Comparison of ENCODE assay signal across 24 mouse cellular contexts in genomic region chr13:99781616-99782015, GRCm38 (mm10).
DNase-seq lines count a peak whose midpoint lies in the region; ATAC-seq and TF ChIP-seq lines count a peak whose summit lies in the region.
"Had no signal": no experiment of that assay in that cellular context is flagged by ENCODE, and none has a peak within 500 bp of the region (broad histone marks: within the 10 kb centered on the region; RNA-seq: fewer than 3 reads in every experiment).

No protein-coding gene starts in this region.

- 83% methylated on average over 4 of the region's 4 CpGs for WGBS in forebrain, embryonic 10.5 days
- WGBS in forebrain, embryonic 13.5 days = 77% methylated on average over 4 of the region's 4 CpGs
- 67% methylated on average over 4 of the region's 4 CpGs for WGBS in hindbrain, embryonic 13.5 days
- WGBS in hindbrain, postnatal 0 days = 71% methylated on average over 4 of the region's 4 CpGs
- WGBS in limb, embryonic 13.5 days = 74% methylated on average over 4 of the region's 4 CpGs
- 80% methylated on average over 4 of the region's 4 CpGs for WGBS in midbrain, embryonic 16.5 days

- H3K27me3 ChIP-seq in forebrain, embryonic 10.5 days (ENCODE audit: poor library complexity, severe bottlenecking) = 0 out of 2 replicates have a peak, but pooled peaks cover 4% of the 10 kb centered on the region
- H3K27me3 ChIP-seq in forebrain, embryonic 13.5 days = no peaks in the 10 kb centered on the region
- no peaks in the 10 kb centered on the region for H3K27me3 ChIP-seq in hindbrain, embryonic 13.5 days
- H3K27me3 ChIP-seq in hindbrain, postnatal 0 days (ENCODE audit: insufficient read depth, low read length) = no peaks in the 10 kb centered on the region
- H3K27me3 ChIP-seq in limb, embryonic 13.5 days = no peaks in the 10 kb centered on the region
- H3K27me3 ChIP-seq in midbrain, embryonic 16.5 days (ENCODE audit: control insufficient read depth, insufficient read depth, low read depth, low read length) = no peaks in the 10 kb centered on the region

- no peaks in the 10 kb centered on the region for H3K36me3 ChIP-seq in forebrain, embryonic 10.5 days (replicated peaks)
- H3K36me3 ChIP-seq in forebrain, embryonic 13.5 days (ENCODE audit: poor library complexity, severe bottlenecking) = no peaks in the 10 kb centered on the region
- H3K36me3 ChIP-seq in hindbrain, embryonic 13.5 days = no peaks in the 10 kb centered on the region
- no peaks in the 10 kb centered on the region for H3K36me3 ChIP-seq in hindbrain, postnatal 0 days (ENCODE audit: insufficient read depth, low read length)
- H3K36me3 ChIP-seq in limb, embryonic 13.5 days = no peaks in the 10 kb centered on the region
- H3K36me3 ChIP-seq in midbrain, embryonic 16.5 days (ENCODE audit: control insufficient read depth, insufficient read depth, low read length) = no peaks in the 10 kb centered on the region
- H3K36me3 ChIP-seq: liver, embryonic 13.5 days had no signal

- no peaks in the 10 kb centered on the region for H3K9me3 ChIP-seq in forebrain, embryonic 10.5 days
- H3K9me3 ChIP-seq in forebrain, embryonic 13.5 days (replicated peaks) = no peaks in the 10 kb centered on the region
- no peaks in the 10 kb centered on the region for H3K9me3 ChIP-seq in hindbrain, embryonic 13.5 days
- no peaks in the 10 kb centered on the region for H3K9me3 ChIP-seq in hindbrain, postnatal 0 days (ENCODE audit: low read length)
- H3K9me3 ChIP-seq in limb, embryonic 13.5 days = no peaks in the 10 kb centered on the region
- H3K9me3 ChIP-seq in midbrain, embryonic 16.5 days (replicated peaks; ENCODE audit: control insufficient read depth, low read length, poor library complexity, severe bottlenecking) = no peaks in the 10 kb centered on the region
- H3K9me3 ChIP-seq: liver, embryonic 13.5 days had no signal

- TF ChIP-seq CTCF in hindbrain, postnatal 0 days (IDR thresholded peaks at IDR 0.05; ENCODE audit: low read depth) = no peak

- no peak for ATAC-seq in forebrain, embryonic 13.5 days
- ATAC-seq in hindbrain, embryonic 13.5 days (ENCODE audit: low FRiP score) = no peak
- ATAC-seq in hindbrain, postnatal 0 days = no peak
- ATAC-seq in limb, embryonic 13.5 days (ENCODE audit: low FRiP score, low read depth) = no peak
- peak; percentile 60; the same call in 1 of the 2 replicates for ATAC-seq in midbrain, embryonic 16.5 days
- ATAC-seq: activated CD4-positive, CD25-positive, alpha-beta regulatory T cell, adult 4 months; inflammation-experienced regulatory T-cells, adult 6 months had no signal

- no peak overlapping the region; the same call in 1 of the 2 replicates for H3K4me2 ChIP-seq in forebrain, embryonic 13.5 days
- no peak overlapping the region; the same call in 1 of the 2 replicates for H3K4me2 ChIP-seq in hindbrain, embryonic 13.5 days
- H3K4me2 ChIP-seq in hindbrain, postnatal 0 days (ENCODE audit: low read depth, low read length) = no peak overlapping the region
- peak overlapping the region; percentile 42 for H3K4me2 ChIP-seq in limb, embryonic 13.5 days (replicated peaks)
- H3K4me2 ChIP-seq in midbrain, embryonic 16.5 days (ENCODE audit: low read length) = no peak overlapping the region
- H3K4me2 ChIP-seq: liver, embryonic 13.5 days; lung, embryonic 14.5 days had no signal

- H3K27ac ChIP-seq in forebrain, embryonic 10.5 days = 0 out of 2 replicates have a peak overlapping the region, but pooled peaks have one; percentile 37
- H3K27ac ChIP-seq in forebrain, embryonic 13.5 days = no peak overlapping the region
- peak overlapping the region; percentile 24 for H3K27ac ChIP-seq in hindbrain, embryonic 13.5 days
- no peak overlapping the region for H3K27ac ChIP-seq in hindbrain, postnatal 0 days
- no peak overlapping the region for H3K27ac ChIP-seq in limb, embryonic 13.5 days
- peak overlapping the region; percentile 77 for H3K27ac ChIP-seq in midbrain, embryonic 16.5 days (ENCODE audit: low read length)
- H3K27ac ChIP-seq: kidney, postnatal 0 days; liver, embryonic 13.5 days; stomach, postnatal 0 days had no signal

- no peak overlapping the region for H3K4me3 ChIP-seq in forebrain, embryonic 10.5 days
- no peak overlapping the region for H3K4me3 ChIP-seq in forebrain, embryonic 13.5 days
- H3K4me3 ChIP-seq in hindbrain, embryonic 13.5 days = no peak overlapping the region
- no peak overlapping the region for H3K4me3 ChIP-seq in hindbrain, postnatal 0 days (ENCODE audit: low read length)
- no peak overlapping the region for H3K4me3 ChIP-seq in limb, embryonic 13.5 days
- no peak overlapping the region for H3K4me3 ChIP-seq in midbrain, embryonic 16.5 days (ENCODE audit: low read depth, low read length)
- H3K4me3 ChIP-seq: liver, embryonic 13.5 days had no signal

- H3K9ac ChIP-seq in forebrain, embryonic 13.5 days = no peak overlapping the region
- no peak overlapping the region for H3K9ac ChIP-seq in hindbrain, embryonic 13.5 days
- H3K9ac ChIP-seq in hindbrain, postnatal 0 days (replicated peaks; ENCODE audit: low read length) = no peak overlapping the region
- H3K9ac ChIP-seq in limb, embryonic 13.5 days = no peak overlapping the region
- H3K9ac ChIP-seq in midbrain, embryonic 16.5 days (ENCODE audit: low read depth, low read length) = no peak overlapping the region
- H3K9ac ChIP-seq: liver, embryonic 13.5 days; lung, embryonic 14.5 days had no signal

- DNase-seq in forebrain, embryonic 10.5 days (ENCODE audit: extremely low spot score, low spot score) = no peak
- DNase-seq in hindbrain, postnatal 0 days (ENCODE audit: low spot score) = no peak
- DNase-seq in adrenal gland, postnatal 4 days (ENCODE audit: low spot score in 2 of 2) = no peak
- no peak for DNase-seq in gastrocnemius, postnatal 4 days (ENCODE audit: low spot score in 2 of 2)
- DNase-seq: adrenal gland, postnatal 10 days; cerebellum, adult 2 months; cerebellum, postnatal 25 days; gastrocnemius, postnatal 10 days; heart, adult 18-20 months; heart, postnatal 36 days; kidney, adult 2 months; left cerebral cortex, postnatal 4 days; liver, embryonic 13.5 days; lung, embryonic 14.5 days; right cerebral cortex, postnatal 14 days; thymus, adult 2 months had no signal

- peaks cover 27% of the 10 kb centered on the region for H3K4me1 ChIP-seq in forebrain, embryonic 10.5 days
- peaks cover 14% of the 10 kb centered on the region for H3K4me1 ChIP-seq in forebrain, embryonic 13.5 days
- peaks cover 32% of the 10 kb centered on the region for H3K4me1 ChIP-seq in hindbrain, embryonic 13.5 days (replicated peaks)
- peaks cover 4% of the 10 kb centered on the region; the same call in 1 of the 2 replicates for H3K4me1 ChIP-seq in hindbrain, postnatal 0 days (ENCODE audit: insufficient read depth, low read length)
- peaks cover 31% of the 10 kb centered on the region for H3K4me1 ChIP-seq in limb, embryonic 13.5 days
- H3K4me1 ChIP-seq in midbrain, embryonic 16.5 days (ENCODE audit: control insufficient read depth, insufficient read depth, low read length) = peaks cover 25% of the 10 kb centered on the region

Comparison
In these comparisons a context has a peak if more than half of its experiments do, and no peak if none do; other contexts are left out.
1. H3K27ac ChIP-seq: peak in forebrain, embryonic 10.5 days (single experiment), hindbrain, embryonic 13.5 days (single experiment) and midbrain, embryonic 16.5 days (single experiment); none in forebrain, embryonic 13.5 days (single experiment), hindbrain, postnatal 0 days (single experiment) and limb, embryonic 13.5 days (single experiment).